Mouse (Mus musculus) megakaryocyte, embryonic 14.5 days (primary cell): ENCODE results near the gene Prr29.

Experiments
- FLI1 ChIP-seq: IDR thresholded peaks from 2 replicates; pipeline ENCODE4 v1.6.1; 2012; ENCODE audit warnings: low read length, inconsistent platforms, mixed read lengths
- GATA1 ChIP-seq: IDR thresholded peaks from 3 replicates; pipeline ENCODE4 v1.6.1; 2012; ENCODE audit warnings: mixed read lengths, low read length, inconsistent platforms, borderline replicate concordance

DNA sequence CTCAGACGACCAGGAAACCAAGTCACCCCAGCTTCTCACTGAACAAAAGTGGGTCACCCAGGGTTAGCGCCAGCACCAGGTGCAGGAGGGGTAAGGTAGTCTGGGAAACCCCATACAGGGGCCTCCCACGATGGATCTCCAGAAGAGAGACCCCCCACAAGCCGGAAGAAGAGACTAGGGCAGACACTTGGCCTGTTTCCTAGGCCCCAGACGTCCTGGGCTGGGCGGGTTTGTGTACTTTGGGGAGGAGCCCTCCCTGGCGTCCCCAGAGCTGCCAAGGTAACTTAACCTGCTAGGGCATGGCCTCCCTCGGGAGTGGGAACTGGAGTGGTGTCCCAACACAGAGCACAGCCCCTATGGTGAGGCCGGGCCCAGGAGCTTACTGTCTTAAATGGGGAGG, 9.3 kb downstream of the Prr29 start:
- TF ChIP-seq GATA1, result no peak
- no peak for TF ChIP-seq FLI1
